Mouse (Mus musculus) cerebellum, adult 9-10 months (tissue): ENCODE results near the gene Tktl2.

Experiments
- DNase-seq: peaks from one replicate; pipeline ENCODE4 v3.0.0; 2022

Gene Tktl2

DNA sequence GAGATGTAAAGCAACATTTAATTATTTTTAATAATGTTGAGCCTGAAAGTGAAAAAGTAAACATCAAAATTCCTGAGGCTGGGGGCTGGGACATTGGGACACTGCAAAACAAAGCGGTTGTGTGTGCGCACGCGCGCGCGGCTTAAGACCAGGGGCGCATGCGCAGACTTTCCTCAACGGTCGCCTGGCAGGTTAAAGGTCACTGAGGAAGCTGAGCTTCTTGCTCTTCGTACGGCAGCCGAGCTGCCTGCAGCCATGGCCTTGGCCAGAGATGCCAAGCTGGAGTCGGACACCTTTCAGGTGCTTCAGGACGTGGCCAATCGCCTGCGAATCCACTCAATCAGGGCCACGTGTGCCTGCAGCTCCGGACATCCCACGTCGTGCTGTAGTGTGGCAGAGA lies at the start of gene Tktl2:
Tktl2 (plus strand) TSS at position 220 of the 400 bp plus-strand sequence.
- DNase-seq = no peak

DNA sequence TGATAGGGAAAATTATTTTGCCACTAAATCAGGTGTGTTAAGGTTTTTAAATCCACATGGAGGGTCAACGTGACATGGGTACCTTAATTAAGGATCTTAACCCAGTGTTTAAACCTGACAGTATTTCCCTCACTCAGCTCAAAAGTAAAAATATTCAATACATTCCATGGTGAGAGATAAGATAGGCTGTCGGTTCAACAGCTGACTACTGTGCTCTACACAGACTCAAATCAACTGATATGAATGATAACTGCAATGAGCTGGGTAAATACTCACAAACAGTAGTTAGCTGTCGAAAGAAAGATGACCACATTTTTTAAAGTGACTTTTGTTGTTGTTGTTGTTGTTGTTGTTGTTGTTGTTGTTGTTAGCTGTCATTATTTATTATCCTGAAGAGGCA lies 41.7 kb upstream of the Tktl2 start:
- no peak for DNase-seq

DNA sequence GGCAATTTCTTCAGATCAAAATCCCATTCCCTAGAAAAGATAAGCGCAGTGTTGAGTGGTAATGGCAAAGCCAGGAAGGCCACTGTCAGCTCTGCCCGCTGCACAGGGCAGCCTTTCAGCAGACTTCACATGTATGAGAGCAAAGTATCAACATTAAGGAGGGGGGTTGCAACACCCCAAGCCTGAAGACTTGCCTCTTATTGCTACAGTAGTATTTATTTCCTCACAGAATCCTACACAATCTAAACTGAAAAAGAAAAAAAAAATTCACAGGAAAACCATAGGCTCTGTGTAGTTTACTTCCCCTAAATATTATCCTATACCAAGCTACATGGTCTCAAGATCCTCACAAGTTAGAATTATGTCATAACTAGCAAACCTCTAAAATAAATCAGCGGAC lies 34.7 kb upstream of the Tktl2 start:
- no peak for DNase-seq

DNA sequence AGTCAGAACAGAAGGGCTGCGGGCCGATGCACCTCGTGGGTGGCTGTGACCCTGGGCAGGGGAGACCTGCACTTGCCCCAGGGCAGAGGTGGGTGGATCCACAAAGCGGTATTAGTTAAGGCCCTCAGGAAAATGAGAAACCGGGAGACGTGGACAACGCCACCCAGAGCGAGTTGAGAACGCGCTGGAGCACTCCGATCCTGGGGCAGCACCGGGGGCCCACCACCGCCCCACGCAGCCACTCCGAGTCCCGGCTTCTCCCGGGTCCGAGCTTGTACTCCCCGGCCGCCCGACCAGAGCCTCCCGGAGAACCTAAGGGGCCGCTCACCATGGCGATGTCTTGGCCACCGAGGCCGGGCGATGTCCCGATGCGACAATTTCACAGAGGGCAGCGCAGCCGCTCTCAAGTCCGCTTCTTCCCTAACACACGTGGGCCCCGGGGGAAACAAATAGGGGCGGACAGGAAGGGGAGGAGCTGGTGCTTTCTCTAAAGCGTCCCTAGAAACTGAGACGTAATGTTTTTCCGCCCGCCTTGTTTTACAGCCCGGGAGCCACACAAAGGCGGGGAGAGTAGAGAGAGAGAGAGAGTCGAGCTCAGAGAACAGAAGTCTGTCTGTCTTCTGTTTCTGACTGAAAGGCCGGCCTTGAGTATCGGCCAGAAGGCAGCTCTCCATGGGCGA lies 25.3 kb upstream of the Tktl2 start, which contains the start of gene Tma16:
Tma16 (minus strand) TSS at position 447 of the 680 bp plus-strand sequence.
- DNase-seq = peak; percentile 85

DNA sequence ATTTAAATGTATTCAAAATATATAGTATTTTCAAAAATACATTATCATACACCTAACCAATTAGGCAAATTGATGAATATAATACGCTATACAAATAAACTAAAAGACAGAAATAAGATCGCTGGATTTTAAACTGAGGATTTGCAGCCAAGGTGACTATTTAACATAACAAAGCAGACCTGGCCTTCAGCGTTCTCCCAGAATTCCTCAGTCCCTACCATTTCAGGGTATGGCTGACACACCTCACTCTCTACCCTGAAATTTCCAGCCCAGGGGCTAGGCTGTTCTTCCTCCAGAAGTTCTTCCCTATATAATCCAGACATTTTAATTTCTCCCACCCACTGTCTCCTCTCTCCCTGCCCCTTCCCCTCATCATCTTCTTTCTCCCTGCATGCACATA lies 23.0 kb upstream of the Tktl2 start:
- DNase-seq = no peak

DNA sequence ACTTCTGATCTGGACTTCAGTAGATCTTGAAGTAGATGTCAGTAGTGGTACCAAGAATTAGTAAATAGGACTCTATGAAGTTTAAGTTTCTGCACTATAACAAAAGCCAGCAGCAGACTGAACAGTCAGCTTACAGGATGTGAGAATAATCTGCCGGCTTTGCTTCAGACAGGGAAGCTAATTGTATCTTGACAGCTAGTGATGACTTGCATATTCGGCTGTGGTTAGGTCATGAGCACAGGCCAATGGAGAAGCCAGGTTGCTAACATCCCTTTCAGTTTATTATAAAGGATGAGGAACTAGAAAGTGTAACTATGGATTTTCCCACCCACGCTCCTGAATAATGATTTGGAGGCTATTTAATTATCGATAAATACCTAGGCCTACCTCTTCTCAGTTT lies 20.9 kb upstream of the Tktl2 start:
- no peak for DNase-seq

DNA sequence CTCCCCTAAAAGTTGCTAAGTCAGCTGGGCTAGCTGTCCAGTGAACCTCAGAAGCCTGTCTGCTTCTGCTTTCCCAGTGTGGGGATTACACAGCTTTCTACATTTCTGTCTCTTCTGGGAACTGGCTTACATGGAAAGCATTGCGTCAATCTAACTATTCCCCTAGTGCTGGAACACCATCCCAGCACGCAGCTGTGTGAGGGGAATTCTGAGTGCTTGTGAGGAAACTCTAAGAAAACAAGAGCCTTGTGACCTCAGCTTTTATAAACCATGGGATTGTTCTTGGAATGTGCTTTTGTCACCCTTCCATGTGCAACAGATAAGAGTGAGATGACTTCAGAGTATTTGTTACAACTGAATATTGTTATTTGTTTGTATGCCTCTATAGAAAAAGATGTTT lies 17.1 kb upstream of the Tktl2 start:
- DNase-seq = no peak

DNA sequence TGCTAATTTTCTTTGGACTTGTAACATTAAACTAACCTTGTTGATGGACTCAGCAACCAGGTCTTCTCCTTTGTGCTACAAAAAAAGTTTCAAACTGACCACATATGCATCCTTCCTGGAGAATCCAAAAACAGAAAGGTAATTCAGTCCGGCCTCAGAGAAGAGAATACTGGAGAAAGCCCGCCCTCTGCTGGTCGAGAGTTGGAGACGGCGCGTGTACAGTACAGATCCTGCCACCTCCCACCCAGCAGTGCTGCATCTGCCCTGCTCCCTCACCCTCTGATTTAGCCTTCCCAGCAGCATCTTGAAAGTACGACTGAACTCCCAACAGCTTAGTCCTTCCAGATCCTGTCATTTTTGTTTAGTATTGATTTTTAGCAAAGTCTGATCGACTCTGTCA lies 15.8 kb upstream of the Tktl2 start:
- DNase-seq = peak; percentile 58

DNA sequence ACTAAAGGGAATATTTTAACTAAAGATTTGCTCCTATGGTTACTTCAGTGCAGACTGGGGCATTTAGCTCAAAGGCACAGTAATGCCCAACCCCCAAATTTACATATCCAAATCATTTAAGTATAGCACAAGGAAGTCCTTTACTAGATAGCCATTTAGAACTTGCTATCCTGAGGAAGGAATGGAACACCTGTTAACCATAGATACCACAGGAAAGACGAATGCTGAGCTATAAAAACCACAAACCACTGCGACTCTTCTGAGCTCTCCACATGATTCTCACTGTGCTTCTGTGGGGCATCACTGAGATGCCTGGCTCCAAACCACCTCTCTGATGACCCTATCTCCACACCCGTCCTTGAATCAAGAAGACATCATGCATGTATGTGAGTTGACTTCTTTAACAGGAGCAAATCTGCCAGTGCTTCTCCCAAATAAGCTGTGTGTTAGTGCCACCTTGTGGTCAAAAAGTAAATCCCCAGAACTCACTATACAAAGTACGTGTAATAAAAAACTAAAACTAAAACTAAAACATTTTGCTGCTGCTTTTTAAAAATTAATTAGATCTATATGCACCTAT lies 14.5 kb upstream of the Tktl2 start:
- DNase-seq = peak; percentile 23

DNA sequence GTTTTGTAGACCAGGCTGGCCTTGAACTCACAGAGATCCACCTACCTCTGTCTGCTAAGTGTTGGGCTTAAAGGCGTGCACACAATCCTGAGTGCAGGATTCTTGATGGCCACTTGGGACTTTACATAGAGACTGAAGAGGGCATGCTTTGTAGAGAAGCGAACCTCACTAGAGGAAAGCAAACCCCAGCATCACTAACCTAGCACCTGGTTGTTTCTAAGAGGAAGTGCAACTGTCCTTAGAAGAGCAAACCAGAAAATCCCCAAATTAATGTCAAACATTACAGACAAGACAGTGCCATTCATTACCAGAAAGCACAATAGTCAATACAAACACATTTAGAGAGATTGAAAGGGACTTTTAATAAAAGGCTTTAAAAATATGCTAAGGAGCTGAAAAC lies 8.2 kb upstream of the Tktl2 start:
- DNase-seq = no peak

DNA sequence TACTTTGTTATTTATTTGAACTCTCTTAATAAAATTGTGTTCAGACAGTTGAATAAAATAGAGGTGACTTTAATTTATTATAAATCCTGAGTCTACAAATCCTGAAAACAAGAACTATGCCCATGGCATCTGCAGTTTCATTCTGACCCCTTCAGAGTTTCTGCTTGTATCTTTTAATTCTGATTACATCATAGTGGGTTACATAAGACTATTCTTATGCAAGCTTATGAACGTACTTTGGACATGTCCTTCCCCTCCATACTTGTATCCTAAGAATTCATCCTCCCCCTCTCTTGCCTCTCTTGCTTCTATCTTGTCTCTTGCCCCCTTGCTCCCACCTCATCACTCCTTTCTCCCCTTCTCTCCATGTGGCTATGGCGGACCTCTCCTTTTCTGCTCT lies 7.6 kb downstream of the Tktl2 start:
- no peak for DNase-seq

DNA sequence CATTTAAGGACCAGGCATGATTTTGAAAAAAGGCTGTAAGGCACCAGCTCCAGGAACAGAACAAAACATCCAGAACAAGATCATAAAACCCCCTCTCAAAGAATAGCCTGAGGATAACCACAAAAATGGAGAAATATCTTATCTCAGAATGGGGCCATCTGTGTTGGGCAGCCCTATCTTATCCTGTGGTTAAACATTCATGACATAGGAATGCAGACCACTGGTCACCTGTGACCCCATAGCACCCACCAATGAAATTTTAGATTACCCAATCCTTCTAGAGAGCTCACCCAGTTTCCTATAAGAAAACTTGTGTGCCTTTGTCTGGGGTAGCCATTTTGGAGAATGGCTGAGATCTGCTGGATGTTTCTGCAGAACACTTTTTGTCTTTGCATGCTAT lies 9.0 kb downstream of the Tktl2 start:
- no peak for DNase-seq

DNA sequence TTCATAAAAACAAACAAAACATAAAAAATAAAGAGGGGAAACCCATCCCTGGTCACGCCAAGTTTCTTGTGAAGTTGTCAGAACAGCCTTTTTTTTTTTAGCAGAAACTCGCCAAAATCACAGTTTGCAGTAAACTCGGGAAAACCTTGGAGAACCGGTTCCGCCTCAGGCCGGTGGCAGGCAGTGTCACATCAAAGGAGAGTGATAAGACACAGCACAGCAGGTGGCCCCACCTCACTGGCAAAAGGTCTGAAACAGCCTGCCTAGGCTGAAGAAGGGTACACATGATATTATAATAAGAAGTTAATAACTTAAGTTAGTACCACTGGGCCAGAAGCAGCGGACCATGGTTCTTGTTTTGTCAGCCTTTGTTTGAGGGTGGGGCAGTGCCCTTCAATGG lies 38.5 kb downstream of the Tktl2 start:
- DNase-seq = no peak
